Mouse (Mus musculus) frontal cortex, adult 2 months (tissue): Measurements from ENCODE around the gene Tm6sf1. TPM values are rescaled to one million over a fixed set of nuclear protein-coding genes. Genes with fewer than 3 reads are reported as not detected.

Experiments
- DNase-seq, 2 experiments: peaks; one replicate each; pipeline ENCODE4 v3.0.0; 2022; ENCODE audit warnings: low spot score in 1 of 2; ENCODE audit errors: extremely low spot score in 1 of 2
- polyA plus RNA-seq: library from polyadenylated mRNA; depleted of rRNA; stranded (reverse); fragments of >200 nt; gene quantifications from 2 replicates; pipeline ENCODE4 v1.2.3, GENCODE M21; 2012; rRNA removed

The Tm6sf1 gene
- polyA plus RNA-seq, 1 experiment = 76.4 TPM

DNA sequence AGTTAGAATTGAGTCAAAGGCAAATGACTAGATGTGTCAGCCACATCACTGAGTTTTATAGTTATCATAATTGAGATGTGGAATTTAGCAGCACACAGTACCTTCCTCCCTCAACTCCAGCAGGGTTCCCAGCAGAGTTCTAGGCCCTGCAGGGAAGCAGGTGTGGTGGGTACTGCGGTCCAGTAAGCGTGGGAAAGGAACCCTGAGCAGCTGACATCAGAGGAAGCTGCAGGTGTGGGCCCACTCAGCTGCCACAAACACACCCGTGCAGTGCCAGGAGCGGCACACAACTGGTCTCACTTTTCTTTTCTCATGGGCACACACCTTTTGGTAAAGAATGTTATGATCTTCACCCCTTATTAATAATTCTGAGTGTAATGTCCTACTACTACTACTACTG, 22.0 kb downstream of the Tm6sf1 start:
- no peak for DNase-seq

- DNase-seq = no peak
Measured at GRCm38 (mm10) chr7:81881600-81881999, 22.8 kb downstream of the Tm6sf1 start.

GRCm38 (mm10) chr7:81885128-81885527, 26.3 kb downstream of the Tm6sf1 start:
- no peak for DNase-seq

DNA sequence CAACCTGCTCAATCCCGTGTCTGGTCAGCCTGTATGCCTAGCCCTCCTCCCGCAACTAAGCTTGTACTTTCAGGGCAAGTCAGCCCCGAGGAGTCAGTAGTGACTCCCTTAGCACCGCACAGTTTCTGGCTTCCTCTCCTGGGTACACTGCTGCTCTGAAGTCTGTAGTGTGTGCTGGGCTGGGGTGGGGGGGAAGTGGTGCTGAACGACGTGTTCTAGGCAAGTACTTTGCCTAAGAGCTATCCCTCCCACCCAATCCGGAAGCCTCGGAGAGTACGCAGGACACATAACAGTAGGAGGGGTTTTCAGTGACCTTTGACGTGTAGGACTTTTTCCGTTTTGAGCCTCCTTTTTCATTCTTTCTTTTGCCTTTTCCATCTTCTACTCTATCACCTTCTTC, 40.6 kb downstream of the Tm6sf1 start:
- no peak for DNase-seq

GRCm38 (mm10) chr7:81904094-81904493, 45.3 kb downstream of the Tm6sf1 start:
- no peak for DNase-seq

- no peak for DNase-seq
Measured at GRCm38 (mm10) chr7:81904926-81905325, 46.1 kb downstream of the Tm6sf1 start.

GRCm38 (mm10) chr7:81918316-81918715, 59.5 kb downstream of the Tm6sf1 start:
- no peak for DNase-seq

GRCm38 (mm10) chr7:81920314-81920713, 61.5 kb downstream of the Tm6sf1 start:
- no peak for DNase-seq

GRCm38 (mm10) chr7:81921379-81921952, 62.7 kb downstream of the Tm6sf1 start:
- DNase-seq = no peak

DNA sequence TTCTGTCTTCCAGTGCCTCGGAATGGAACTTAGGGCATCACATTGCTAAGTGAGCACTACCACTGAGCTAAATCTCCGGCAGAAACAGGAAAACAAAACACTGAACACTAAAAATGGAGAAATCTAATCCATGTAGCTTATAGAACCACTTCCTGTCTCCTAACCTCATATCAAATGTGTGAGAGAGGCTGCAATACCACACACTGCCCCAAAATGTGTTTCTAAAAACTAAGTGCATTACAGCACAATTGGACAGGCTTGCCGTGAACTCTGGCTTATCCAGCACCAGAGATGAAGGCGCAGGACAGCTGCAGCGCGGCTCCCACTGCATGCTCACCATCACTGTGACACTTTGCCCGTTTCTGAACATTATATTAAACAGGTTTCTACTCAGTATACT, 70.2 kb downstream of the Tm6sf1 start:
- DNase-seq = no peak

GRCm38 (mm10) chr7:81932521-81933045, 73.8 kb downstream of the Tm6sf1 start:
- DNase-seq = no peak

GRCm38 (mm10) chr7:81933061-81933600, 74.3 kb downstream of the Tm6sf1 start:
- no peak for DNase-seq

GRCm38 (mm10) chr7:81933601-81934266, 74.9 kb downstream of the Tm6sf1 start:
- DNase-seq = peak in 1 of 2 experiments; percentile 60

Other genes with a start within 250 kb of the Tm6sf1 start
- 48.1 and 53.0 TPM in 2 replicates for gene Homer2, start 151.5 kb upstream of the Tm6sf1 start, polyA plus RNA-seq
- gene Ramac, start 96.1 kb upstream of the Tm6sf1 start, polyA plus RNA-seq = 72.0 and 83.5 TPM in 2 replicates
- gene 3110040N11Rik, start 69.5 kb upstream of the Tm6sf1 start, polyA plus RNA-seq = 33.3 and 34.2 TPM in 2 replicates
- 148 and 162 TPM in 2 replicates for gene Btbd1, start 29.6 kb upstream of the Tm6sf1 start, polyA plus RNA-seq
- gene Gm10160, start 3.2 kb upstream of the Tm6sf1 start, polyA plus RNA-seq = not detected in 2 replicates
- gene Hdgfl3, start 75.5 kb downstream of the Tm6sf1 start, polyA plus RNA-seq = 45.8 and 48.8 TPM in 2 replicates
- gene Bnc1, start 133.3 kb downstream of the Tm6sf1 start, polyA plus RNA-seq = 0.02 TPM in 1 of 2 replicates, not detected in the other